13 mouse cellular contexts compared by ENCODE assay signal in genomic region chr9:42702231-42703132, GRCm38 (mm10).
DNase-seq lines count a peak whose midpoint lies in the region; ATAC-seq and TF ChIP-seq lines count a peak whose summit lies in the region.
"Had no signal": no experiment of that assay in that cellular context is flagged by ENCODE, and none has a peak within 500 bp of the region (broad histone marks: within the 10 kb centered on the region; RNA-seq: fewer than 3 reads in every experiment).

No protein-coding gene starts in this region.

- H3K4me3 ChIP-seq in heart, postnatal 0 days (ENCODE audit: low read depth, low read length), result no peak overlapping the region
- no peak overlapping the region for H3K4me3 ChIP-seq in neural tube, embryonic 13.5 days
- H3K4me3 ChIP-seq in neural tube, embryonic 14.5 days (ENCODE audit: low read depth, low read length), result no peak overlapping the region
- H3K4me3 ChIP-seq: limb, embryonic 12.5 days had no signal

- H3K9me3 ChIP-seq in heart, postnatal 0 days (replicated peaks; ENCODE audit: control insufficient read depth, low read length), result no peaks in the 10 kb centered on the region
- peaks cover 6% of the 10 kb centered on the region for H3K9me3 ChIP-seq in neural tube, embryonic 13.5 days
- H3K9me3 ChIP-seq in neural tube, embryonic 14.5 days (ENCODE audit: control insufficient read depth, low read length), result no peaks in the 10 kb centered on the region

- H3K27ac ChIP-seq in heart, postnatal 0 days (ENCODE audit: low read depth), result no peak overlapping the region
- H3K27ac ChIP-seq in neural tube, embryonic 13.5 days (replicated peaks), result no peak overlapping the region
- H3K27ac ChIP-seq in neural tube, embryonic 14.5 days (ENCODE audit: low read depth, low read length), result no peak overlapping the region
- H3K27ac ChIP-seq: limb, embryonic 12.5 days had no signal

- TF ChIP-seq EP300 in heart, postnatal 0 days (IDR thresholded peaks at IDR 0.05; ENCODE audit: low read depth), result no peak

- TF ChIP-seq CTCF in heart, postnatal 0 days (IDR thresholded peaks at IDR 0.05; ENCODE audit: low read depth), result no peak

- H3K36me3 ChIP-seq in heart, postnatal 0 days (replicated peaks; ENCODE audit: control insufficient read depth, insufficient read depth, low read length), result no peaks in the 10 kb centered on the region
- H3K36me3 ChIP-seq in neural tube, embryonic 13.5 days, result no peaks in the 10 kb centered on the region
- no peaks in the 10 kb centered on the region for H3K36me3 ChIP-seq in neural tube, embryonic 14.5 days (ENCODE audit: control insufficient read depth, insufficient read depth, low read length)
- H3K36me3 ChIP-seq: G1E; limb, embryonic 12.5 days had no signal

- H3K4me1 ChIP-seq in heart, postnatal 0 days (ENCODE audit: control insufficient read depth, insufficient read depth), result no peaks in the 10 kb centered on the region
- H3K4me1 ChIP-seq in neural tube, embryonic 13.5 days (replicated peaks), result peaks cover 29% of the 10 kb centered on the region
- H3K4me1 ChIP-seq in neural tube, embryonic 14.5 days (ENCODE audit: control insufficient read depth, insufficient read depth, low read length), result peaks cover 6% of the 10 kb centered on the region; the same call in 1 of the 2 replicates

- peaks cover 21% of the 10 kb centered on the region for H3K27me3 ChIP-seq in heart, postnatal 0 days (ENCODE audit: control insufficient read depth, insufficient read depth, low read length)
- no peaks in the 10 kb centered on the region for H3K27me3 ChIP-seq in neural tube, embryonic 13.5 days
- H3K27me3 ChIP-seq in neural tube, embryonic 14.5 days (ENCODE audit: control insufficient read depth, insufficient read depth, low read length), result no peaks in the 10 kb centered on the region
- H3K27me3 ChIP-seq: limb, embryonic 12.5 days had no signal

- intact Hi-C loops in heart, postnatal 25 days (cut with DNase I), result no loop called here

- H3K4me2 ChIP-seq in heart, postnatal 0 days (ENCODE audit: low read depth, low read length), result peak overlapping the region; percentile 23; the same call in 1 of the 2 replicates
- H3K4me2 ChIP-seq in neural tube, embryonic 13.5 days, result no peak overlapping the region
- no peak overlapping the region for H3K4me2 ChIP-seq in neural tube, embryonic 14.5 days (ENCODE audit: low read depth, low read length)
- H3K4me2 ChIP-seq: limb, embryonic 12.5 days had no signal

- no peak overlapping the region for H3K9ac ChIP-seq in heart, postnatal 0 days (replicated peaks; ENCODE audit: low read depth, low read length)
- H3K9ac ChIP-seq in neural tube, embryonic 13.5 days, result no peak overlapping the region
- no peak overlapping the region for H3K9ac ChIP-seq in neural tube, embryonic 14.5 days (replicated peaks; ENCODE audit: low read depth, low read length)
- H3K9ac ChIP-seq: limb, embryonic 12.5 days had no signal

- WGBS in heart, postnatal 0 days, result 50% methylated on average over 11 of the region's 11 CpGs
- 61% methylated on average over 11 of the region's 11 CpGs for WGBS in neural tube, embryonic 13.5 days
- WGBS in neural tube, embryonic 14.5 days, result 64% methylated on average over 11 of the region's 11 CpGs

- DNase-seq in heart, postnatal 0 days (ENCODE audit: low spot score), result peak; percentile 55
- no peak for DNase-seq in heart, postnatal 25 days (ENCODE audit: low spot score)
- peak; percentile 23 for DNase-seq in kidney, postnatal 10 days
- DNase-seq in kidney, adult 9 months, result no peak
- DNase-seq in neural tube, embryonic 10.5 days (ENCODE audit: extremely low spot score, low spot score), result no peak
- DNase-seq: adrenal gland, adult 2 months; cerebellum, adult 18-20 months; thymus, postnatal 4 days had no signal

- peak; percentile 63; the same call in 1 of the 2 replicates for ATAC-seq in heart, postnatal 0 days (ENCODE audit: insufficient read depth, low read depth)
- peak; percentile 37; the same call in 1 of the 2 replicates for ATAC-seq in neural tube, embryonic 13.5 days (ENCODE audit: low read depth)
- peak; percentile 56 for ATAC-seq in neural tube, embryonic 14.5 days (ENCODE audit: low read depth)
- ATAC-seq in inflammation-experienced regulatory T-cells, adult 6 months, result no peak

Comparison
In these comparisons a context has a peak if more than half of its experiments do, and no peak if none do; other contexts are left out.
1. DNase-seq: peak in heart, postnatal 0 days (single experiment) and kidney, postnatal 10 days (single experiment); none in heart, postnatal 25 days (single experiment), kidney, adult 9 months (single experiment) and neural tube, embryonic 10.5 days (single experiment).